Mouse (Mus musculus): ENCODE data around the gene Cyp2u1. TPM values are rescaled to one million over a fixed set of nuclear protein-coding genes. Genes with fewer than 3 reads are reported as not detected.

The Cyp2u1 gene
- polyA plus RNA-seq (2011; ENCODE audit: insufficient read depth, insufficient read length, low read depth, missing spikeins) = 0.90 and 1.2 TPM in 2 replicates

DNA sequence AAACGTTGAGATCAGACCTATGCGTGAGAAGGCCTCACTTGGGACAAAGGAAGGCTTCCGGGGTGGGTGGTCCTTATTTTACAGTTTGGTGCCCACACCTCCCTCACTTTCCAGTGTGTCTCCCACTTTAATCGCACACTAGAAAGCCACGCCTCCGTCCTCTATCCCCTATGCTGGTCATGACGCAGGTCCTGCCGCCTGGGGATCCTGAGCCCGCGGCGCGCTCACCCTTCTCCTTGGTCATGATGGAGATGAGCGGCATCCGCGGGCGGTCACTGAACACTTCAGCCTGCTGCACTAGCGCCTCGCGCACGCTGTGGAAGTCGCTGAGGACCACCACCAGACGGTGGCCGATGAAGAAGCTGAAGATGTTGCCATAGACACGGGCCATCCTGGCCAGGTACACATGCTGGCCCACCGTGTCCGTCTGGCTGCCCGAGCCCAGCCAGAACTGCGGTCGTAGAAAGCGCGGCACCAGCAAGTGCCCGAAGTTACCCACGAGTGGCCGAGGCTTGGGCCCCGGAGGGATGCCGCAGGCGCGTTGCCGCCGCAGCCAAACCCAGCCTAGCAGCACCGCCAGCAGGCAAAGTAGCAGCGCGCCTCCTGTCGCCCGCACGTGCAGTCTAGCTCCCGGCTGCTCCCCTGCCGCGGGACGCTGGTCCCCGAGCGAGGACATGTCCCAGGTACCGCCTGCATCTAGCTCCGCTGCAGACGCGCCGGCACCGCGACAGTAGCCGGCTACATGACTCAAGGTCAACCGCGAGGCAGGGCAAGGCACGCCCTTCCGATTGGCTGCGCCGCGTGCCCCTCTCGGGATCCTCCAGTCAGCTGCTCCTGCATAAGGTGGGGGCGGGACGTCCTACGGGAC is at the start of gene Cyp2u1:
Cyp2u1 (minus strand) TSS at position 776 of the 868 bp plus-strand sequence.
- Histone ChIP-seq H3K27ac (ENCODE audit: insufficient read depth, low read length) (no peak within 1 kb of the TSS), H3K4me1 (ENCODE audit: control insufficient read depth, insufficient read depth, low read length) (no peaks in the 10 kb centered on the region), H3K4me3 (ENCODE audit: low read depth, low read length) (peak within 1 kb of the TSS; percentile 65), H3K9ac (ENCODE audit: low read depth, poor library complexity, severe bottlenecking) (peak within 1 kb of the TSS; percentile 8; the same call in 1 of the 2 replicates), H3K9me3 (replicated peaks; ENCODE audit: control insufficient read depth, insufficient read depth, low read length, poor library complexity, severe bottlenecking) (no peaks in the 10 kb centered on the region), H3K36me3 (ENCODE audit: control insufficient read depth, insufficient read depth, low read length, poor library complexity, severe bottlenecking) (no peaks in the 10 kb centered on the region), H3K27me3 (ENCODE audit: control insufficient read depth, insufficient read depth, low read length, poor library complexity, severe bottlenecking) (no peaks in the 10 kb centered on the region)
- TF ChIP-seq EP300 (IDR thresholded peaks at IDR 0.05; ENCODE audit: insufficient read depth, low read depth, low read length) (no peak), POLR2A (IDR thresholded peaks at IDR 0.05; ENCODE audit: insufficient read depth, low read length) (peak; percentile 20)

DNA sequence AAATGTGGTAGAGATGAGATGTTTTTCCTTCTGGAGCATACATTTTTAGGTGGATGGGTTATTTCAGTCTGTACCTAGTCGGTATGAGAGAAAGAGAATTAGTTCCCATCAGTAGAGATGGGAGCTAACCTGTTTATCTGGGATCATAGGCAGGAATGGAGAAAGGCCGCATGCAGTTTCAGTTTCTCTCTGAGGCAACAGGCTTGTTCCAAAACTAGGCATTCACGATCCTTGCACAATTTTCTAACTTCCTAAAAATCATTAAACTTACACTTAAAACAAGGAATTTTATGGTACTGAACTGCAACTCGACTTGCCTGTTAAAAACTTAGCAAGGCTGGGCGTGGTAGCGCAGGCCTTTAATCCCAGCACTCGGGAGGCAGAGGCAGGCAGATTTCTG is 47.5 kb upstream of the Cyp2u1 start:
- TF ChIP-seq POLR2A (IDR thresholded peaks at IDR 0.05; ENCODE audit: insufficient read depth, low read length) (no peak), CTCF (IDR thresholded peaks at IDR 0.05; ENCODE audit: low read depth, low read length) (no peak), EP300 (IDR thresholded peaks at IDR 0.05; ENCODE audit: insufficient read depth, low read depth, low read length) (no peak)
- Histone ChIP-seq H3K36me3 (ENCODE audit: control insufficient read depth, insufficient read depth, low read length, poor library complexity, severe bottlenecking) (no peaks in the 10 kb centered on the region), H3K27ac (ENCODE audit: insufficient read depth, low read length) (no peak overlapping the region), H3K4me3 (ENCODE audit: low read depth, low read length) (no peak overlapping the region), H3K9ac (ENCODE audit: low read depth, poor library complexity, severe bottlenecking) (no peak overlapping the region), H3K27me3 (ENCODE audit: control insufficient read depth, insufficient read depth, low read length, poor library complexity, severe bottlenecking) (no peaks in the 10 kb centered on the region), H3K9me3 (replicated peaks; ENCODE audit: control insufficient read depth, insufficient read depth, low read length, poor library complexity, severe bottlenecking) (no peaks in the 10 kb centered on the region), H3K4me1 (ENCODE audit: control insufficient read depth, insufficient read depth, low read length) (no peaks in the 10 kb centered on the region)

DNA sequence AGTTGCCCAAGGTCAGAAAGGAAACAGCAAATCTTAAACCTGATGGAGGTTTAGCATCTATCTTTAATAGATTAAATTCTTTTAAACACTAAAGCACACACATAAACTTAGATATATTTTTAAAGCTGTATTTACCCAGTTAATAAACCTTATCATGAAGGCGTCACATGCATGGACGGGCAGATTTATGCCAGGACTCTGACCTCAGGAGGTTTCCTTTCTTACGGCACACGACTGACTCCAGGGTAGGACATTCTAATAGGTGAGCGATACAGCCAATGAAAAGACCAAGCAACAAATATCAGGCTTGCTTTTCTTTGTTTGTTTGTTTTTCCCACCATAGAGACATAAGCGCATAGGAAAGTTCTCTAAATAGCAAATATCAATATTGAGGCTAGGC is 46.0 kb upstream of the Cyp2u1 start:
- no peaks in the 10 kb centered on the region for H3K36me3 ChIP-seq (ENCODE audit: control insufficient read depth, insufficient read depth, low read length, poor library complexity, severe bottlenecking)
- no peaks in the 10 kb centered on the region for H3K9me3 ChIP-seq (replicated peaks; ENCODE audit: control insufficient read depth, insufficient read depth, low read length, poor library complexity, severe bottlenecking)
- no peak overlapping the region for H3K9ac ChIP-seq (ENCODE audit: low read depth, poor library complexity, severe bottlenecking)
- H3K27ac ChIP-seq (ENCODE audit: insufficient read depth, low read length) = no peak overlapping the region
- TF ChIP-seq EP300 (IDR thresholded peaks at IDR 0.05; ENCODE audit: insufficient read depth, low read depth, low read length) = no peak
- no peak for TF ChIP-seq CTCF (IDR thresholded peaks at IDR 0.05; ENCODE audit: low read depth, low read length)
- no peak for TF ChIP-seq POLR2A (IDR thresholded peaks at IDR 0.05; ENCODE audit: insufficient read depth, low read length)
- H3K27me3 ChIP-seq (ENCODE audit: control insufficient read depth, insufficient read depth, low read length, poor library complexity, severe bottlenecking) = no peaks in the 10 kb centered on the region
- no peak overlapping the region for H3K4me3 ChIP-seq (ENCODE audit: low read depth, low read length)
- H3K4me1 ChIP-seq (ENCODE audit: control insufficient read depth, insufficient read depth, low read length) = no peaks in the 10 kb centered on the region

DNA sequence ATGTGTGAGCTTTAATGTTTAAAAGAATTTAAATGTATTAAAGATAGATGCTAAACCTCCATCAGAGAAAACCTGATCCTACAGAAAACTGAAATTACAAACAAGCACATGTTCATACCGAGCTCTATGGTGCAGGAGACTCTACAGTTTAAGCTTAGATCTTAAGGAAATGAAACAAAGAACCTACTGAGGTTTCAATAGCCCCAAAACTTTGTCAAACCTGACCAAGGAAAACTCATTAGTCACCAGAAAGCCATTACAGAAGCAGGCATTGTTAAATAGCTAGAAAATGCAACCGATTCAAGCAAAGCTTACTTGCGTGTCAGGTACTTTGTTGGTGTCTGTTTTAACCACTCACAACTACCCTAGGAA is 45.5 kb upstream of the Cyp2u1 start:
- no peak for TF ChIP-seq POLR2A (IDR thresholded peaks at IDR 0.05; ENCODE audit: insufficient read depth, low read length)
- Histone ChIP-seq H3K9ac (ENCODE audit: low read depth, poor library complexity, severe bottlenecking) (no peak overlapping the region), H3K27me3 (ENCODE audit: control insufficient read depth, insufficient read depth, low read length, poor library complexity, severe bottlenecking) (no peaks in the 10 kb centered on the region), H3K4me1 (ENCODE audit: control insufficient read depth, insufficient read depth, low read length) (no peaks in the 10 kb centered on the region), H3K9me3 (replicated peaks; ENCODE audit: control insufficient read depth, insufficient read depth, low read length, poor library complexity, severe bottlenecking) (no peaks in the 10 kb centered on the region), H3K4me3 (ENCODE audit: low read depth, low read length) (no peak overlapping the region), H3K36me3 (ENCODE audit: control insufficient read depth, insufficient read depth, low read length, poor library complexity, severe bottlenecking) (no peaks in the 10 kb centered on the region), H3K27ac (ENCODE audit: insufficient read depth, low read length) (no peak overlapping the region)

DNA sequence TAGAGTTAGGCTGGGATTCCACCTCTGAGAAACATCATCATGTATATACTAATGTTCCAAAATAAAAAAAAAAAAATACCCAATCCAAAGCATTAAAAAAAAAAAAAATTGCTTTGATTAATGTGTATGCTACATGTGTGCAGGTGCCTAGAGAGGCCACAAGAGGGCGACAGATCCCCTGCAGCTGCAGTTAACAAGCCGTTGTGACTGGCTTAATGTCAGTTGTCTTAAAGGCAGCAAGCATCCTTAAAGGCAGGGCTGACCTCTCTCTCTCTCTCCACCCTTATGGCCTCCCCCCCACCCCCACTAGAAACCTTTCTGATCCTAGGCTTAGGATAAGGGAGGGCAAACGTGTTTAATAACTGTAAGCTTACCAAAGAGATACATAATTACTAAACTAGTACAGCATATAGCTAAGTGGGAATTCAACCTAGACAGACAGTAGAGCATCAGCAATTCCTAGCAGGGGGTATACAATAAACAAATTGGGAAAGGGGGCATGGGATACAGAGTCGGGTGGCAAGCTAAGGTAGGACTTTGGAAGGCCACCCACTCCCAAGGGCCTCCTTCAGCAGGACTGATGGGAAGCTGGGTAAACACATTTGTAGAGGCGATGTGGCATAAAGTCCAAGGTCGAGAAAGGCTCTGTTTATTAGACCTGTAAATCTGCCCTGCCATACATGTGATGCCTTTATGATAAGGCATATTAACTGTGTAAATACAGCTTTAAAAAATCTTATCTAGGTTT is 45.0 kb upstream of the Cyp2u1 start:
- Histone ChIP-seq H3K27me3 (ENCODE audit: control insufficient read depth, insufficient read depth, low read length, poor library complexity, severe bottlenecking) (no peaks in the 10 kb centered on the region), H3K9me3 (replicated peaks; ENCODE audit: control insufficient read depth, insufficient read depth, low read length, poor library complexity, severe bottlenecking) (no peaks in the 10 kb centered on the region), H3K27ac (ENCODE audit: insufficient read depth, low read length) (no peak overlapping the region), H3K4me1 (ENCODE audit: control insufficient read depth, insufficient read depth, low read length) (no peaks in the 10 kb centered on the region), H3K9ac (ENCODE audit: low read depth, poor library complexity, severe bottlenecking) (no peak overlapping the region), H3K36me3 (ENCODE audit: control insufficient read depth, insufficient read depth, low read length, poor library complexity, severe bottlenecking) (no peaks in the 10 kb centered on the region), H3K4me3 (ENCODE audit: low read depth, low read length) (no peak overlapping the region)
- TF ChIP-seq EP300 (IDR thresholded peaks at IDR 0.05; ENCODE audit: insufficient read depth, low read depth, low read length) (no peak), POLR2A (IDR thresholded peaks at IDR 0.05; ENCODE audit: insufficient read depth, low read length) (no peak), CTCF (IDR thresholded peaks at IDR 0.05; ENCODE audit: low read depth, low read length) (peak; percentile 94)

DNA sequence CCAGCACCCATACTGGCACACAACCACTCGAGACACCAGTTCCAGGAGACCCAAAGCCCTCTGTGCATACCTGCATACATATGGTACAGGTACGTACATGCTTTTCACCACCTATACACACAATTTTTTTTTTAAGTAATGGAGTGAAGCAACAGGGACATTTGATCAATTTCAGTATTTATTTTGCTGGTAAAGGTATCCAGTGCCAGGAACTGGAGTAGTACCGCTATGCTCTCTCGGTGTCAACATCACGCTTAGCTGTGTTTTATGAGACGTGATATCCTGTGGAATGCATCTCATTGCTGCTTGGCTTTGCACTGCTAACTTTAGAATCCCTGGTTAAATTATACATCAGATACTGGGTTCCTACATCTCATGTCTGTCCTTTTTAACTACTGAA is 42.9 kb upstream of the Cyp2u1 start:
- Histone ChIP-seq H3K4me1 (ENCODE audit: control insufficient read depth, insufficient read depth, low read length) (no peaks in the 10 kb centered on the region), H3K4me3 (ENCODE audit: low read depth, low read length) (no peak overlapping the region), H3K27ac (ENCODE audit: insufficient read depth, low read length) (no peak overlapping the region), H3K27me3 (ENCODE audit: control insufficient read depth, insufficient read depth, low read length, poor library complexity, severe bottlenecking) (no peaks in the 10 kb centered on the region), H3K36me3 (ENCODE audit: control insufficient read depth, insufficient read depth, low read length, poor library complexity, severe bottlenecking) (no peaks in the 10 kb centered on the region), H3K9ac (ENCODE audit: low read depth, poor library complexity, severe bottlenecking) (no peak overlapping the region), H3K9me3 (replicated peaks; ENCODE audit: control insufficient read depth, insufficient read depth, low read length, poor library complexity, severe bottlenecking) (no peaks in the 10 kb centered on the region)
- no peak for TF ChIP-seq EP300 (IDR thresholded peaks at IDR 0.05; ENCODE audit: insufficient read depth, low read depth, low read length)
- TF ChIP-seq CTCF (IDR thresholded peaks at IDR 0.05; ENCODE audit: low read depth, low read length) = no peak
- no peak for TF ChIP-seq POLR2A (IDR thresholded peaks at IDR 0.05; ENCODE audit: insufficient read depth, low read length)

Measured in ES-Bruce4 (cell line).